Mouse (Mus musculus) adrenal gland (tissue): ENCODE results near the gene Ugt1a7c.
"Not testable (repeated sequence)": the region's sequence is repeated elsewhere in the genome, so short reads cannot be mapped to it uniquely, and the experiment has no call there.

Source experiments
- intact Hi-C: fragments of 180-260 bp; cut with DNase I; formaldehyde crosslinking; loops from one replicate; pipeline ENCODE4 v1.15.1; 2025

Ugt1a7c gene

DNA sequence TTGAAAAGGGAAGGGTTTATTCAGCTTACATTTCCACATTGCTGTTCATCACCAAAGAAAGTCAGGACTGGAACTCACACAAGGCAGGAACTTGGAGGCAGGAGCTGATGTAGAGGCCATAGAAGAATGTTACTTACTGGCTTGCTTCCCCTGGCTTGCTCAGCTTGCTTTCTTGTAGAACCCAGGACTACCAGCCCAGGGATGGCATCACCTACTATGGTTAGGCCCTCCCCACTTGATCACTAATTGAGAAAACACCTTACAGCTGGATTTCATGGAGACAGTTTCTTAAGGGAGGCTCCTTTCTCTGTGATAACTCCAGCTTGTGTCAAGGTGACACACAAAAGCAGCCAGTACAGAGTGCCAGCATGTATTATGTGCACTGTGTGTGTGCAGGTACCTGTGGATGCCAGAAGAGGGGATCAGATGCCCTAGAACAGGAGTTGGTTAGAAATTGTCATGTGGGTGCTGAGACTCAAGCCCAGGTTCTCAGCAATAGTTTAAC is 128.2 kb downstream of the Ugt1a7c start:
- intact Hi-C loops, result not testable (repeated sequence)

DNA sequence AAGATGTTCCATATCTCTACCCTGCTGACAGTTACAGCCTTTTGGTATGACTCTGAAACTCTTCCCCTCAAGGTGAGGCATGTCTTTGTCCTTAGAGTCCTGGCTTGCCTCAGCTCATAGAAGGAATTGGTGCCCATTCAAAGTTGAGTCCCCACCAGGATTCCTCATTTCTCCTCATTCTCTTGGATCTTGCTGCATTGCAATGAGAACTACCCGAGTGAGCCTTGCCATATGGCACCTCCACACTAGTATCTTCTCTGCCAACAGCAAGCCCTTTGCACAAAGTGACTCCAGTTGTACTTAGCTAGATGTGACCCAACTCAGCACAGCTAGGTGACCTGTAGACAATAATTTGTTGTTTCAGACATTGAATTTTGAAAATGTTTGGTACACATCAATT is 128.7 kb downstream of the Ugt1a7c start:
- intact Hi-C loops, result no loop called here

GRCm38 (mm10) chr1:88224029-88224776 is 129.3 kb downstream of the Ugt1a7c start:
- intact Hi-C loops, result no loop called here

DNA sequence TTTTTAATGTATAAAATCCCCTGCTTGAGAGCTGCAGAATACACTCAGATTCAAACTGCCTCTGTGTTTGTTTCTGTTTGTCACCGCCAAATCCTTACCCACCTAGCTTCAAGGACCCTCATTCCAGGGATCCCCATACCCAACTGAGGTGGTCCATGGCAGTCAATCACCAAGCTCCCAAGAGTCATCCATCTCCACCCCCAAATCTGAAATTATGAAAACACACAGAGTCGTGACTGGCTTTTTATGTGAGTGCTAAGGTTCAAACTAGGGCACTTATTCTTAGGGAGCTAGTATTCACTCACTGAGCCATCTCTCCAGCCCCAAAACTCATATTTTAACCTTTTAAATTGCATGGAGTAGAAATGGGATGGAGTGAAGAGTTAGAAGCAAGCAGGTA is 130.4 kb downstream of the Ugt1a7c start:
- intact Hi-C loops, result not testable (repeated sequence)

GRCm38 (mm10) chr1:88225741-88226140 is 130.9 kb downstream of the Ugt1a7c start:
- intact Hi-C loops, result no loop called here

DNA sequence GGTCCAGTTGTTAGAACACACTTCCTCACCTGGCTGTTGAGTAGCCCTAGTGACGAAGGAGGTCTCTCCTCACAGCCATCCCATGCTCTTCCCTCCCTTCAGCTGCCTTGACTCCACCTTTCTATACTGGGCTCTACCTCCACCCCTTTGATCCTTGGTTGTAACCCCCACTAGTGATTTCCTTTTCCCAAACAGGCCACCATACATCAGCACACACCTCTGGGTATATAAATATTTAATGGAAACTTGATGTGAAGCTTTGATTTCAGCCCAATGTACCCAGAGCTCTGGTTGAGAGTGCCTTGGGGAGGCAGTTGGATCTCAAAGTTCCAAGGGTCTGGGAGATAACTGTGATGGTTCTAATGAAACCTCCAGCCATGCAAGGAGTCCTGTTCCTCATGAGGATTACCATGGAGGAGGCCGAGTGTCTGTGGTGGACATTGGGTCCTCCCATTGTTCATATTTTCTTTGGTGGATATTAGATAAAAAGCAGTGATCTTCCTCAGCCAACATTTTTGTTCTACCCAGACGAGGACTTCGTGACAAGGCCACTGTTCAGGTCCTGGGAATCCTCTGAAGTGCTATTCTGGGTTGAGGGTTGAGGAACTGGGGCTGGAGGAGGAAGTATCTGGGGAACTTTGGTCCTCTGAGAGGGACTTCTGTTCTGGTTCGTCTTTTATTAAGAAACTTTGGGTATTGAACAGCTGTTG is 132.0 kb downstream of the Ugt1a7c start, which contains the start of gene Mroh2a:
Gene Mroh2a, plus strand, starts transcription at position 317 of the 710 bp plus-strand sequence.
- intact Hi-C loops, result no loop called here

GRCm38 (mm10) chr1:88227482-88227881 is 132.6 kb downstream of the Ugt1a7c start:
- intact Hi-C loops, result no loop called here

GRCm38 (mm10) chr1:88228121-88228520 is 133.3 kb downstream of the Ugt1a7c start:
- intact Hi-C loops, result no loop called here

DNA sequence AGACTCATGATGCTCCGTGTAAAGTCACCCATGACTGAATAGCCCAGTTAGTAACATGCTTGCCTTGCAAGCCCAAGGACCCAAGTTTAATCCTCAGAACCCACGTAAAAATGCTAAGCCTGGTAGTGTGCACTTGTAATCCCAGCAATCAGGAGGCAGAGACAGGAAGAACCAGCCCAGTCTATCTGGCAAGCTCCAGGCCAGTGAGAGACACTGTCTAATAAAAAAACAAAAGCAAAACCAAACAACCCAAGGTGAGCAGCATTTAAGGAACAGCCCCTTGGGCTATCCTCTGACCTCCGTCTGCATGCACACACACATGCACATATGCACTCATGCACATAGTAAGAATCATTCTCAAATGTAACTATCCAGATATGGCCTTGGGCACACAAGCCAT is 134.7 kb downstream of the Ugt1a7c start:
- intact Hi-C loops, result no loop called here

DNA sequence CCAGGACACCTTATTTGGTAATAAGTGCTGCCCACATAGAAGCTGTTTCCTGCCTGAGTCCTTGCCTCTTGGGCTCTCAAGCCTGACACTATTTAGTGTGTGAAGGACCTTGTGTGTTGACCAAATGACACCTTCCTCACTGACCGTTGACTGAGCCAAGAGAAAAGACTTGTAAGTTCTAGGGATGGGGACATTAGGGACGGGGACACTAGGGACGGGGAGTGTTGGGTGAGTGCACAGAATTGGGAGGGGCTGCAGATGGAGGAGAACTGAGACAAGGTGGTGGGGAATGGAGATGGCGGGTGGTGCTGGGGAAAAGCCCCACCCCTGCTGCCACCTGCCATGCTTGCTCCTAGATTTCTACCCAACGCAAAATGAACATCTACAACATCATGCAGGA is 135.1 kb downstream of the Ugt1a7c start:
- intact Hi-C loops, result no loop called here

DNA sequence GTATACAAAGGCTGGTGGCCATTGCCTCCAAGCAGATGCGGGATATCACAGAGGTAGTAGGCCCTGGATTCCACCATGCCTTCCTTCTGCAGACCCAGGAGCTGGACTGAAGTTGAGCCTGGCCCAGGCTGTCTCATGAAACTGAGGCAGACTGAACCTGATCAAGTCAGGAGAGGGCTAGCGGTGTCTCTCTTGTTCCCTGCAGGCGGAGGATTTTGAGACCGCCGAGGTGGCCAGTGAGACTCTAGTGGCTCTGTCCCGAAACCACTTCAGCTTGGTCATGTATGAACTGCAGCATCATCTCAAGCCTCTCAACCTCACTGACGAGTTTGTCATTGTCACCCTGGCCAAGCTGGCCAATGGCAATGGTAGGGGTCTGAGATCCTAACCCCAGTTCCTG is 135.6 kb downstream of the Ugt1a7c start:
- intact Hi-C loops, result no loop called here

DNA sequence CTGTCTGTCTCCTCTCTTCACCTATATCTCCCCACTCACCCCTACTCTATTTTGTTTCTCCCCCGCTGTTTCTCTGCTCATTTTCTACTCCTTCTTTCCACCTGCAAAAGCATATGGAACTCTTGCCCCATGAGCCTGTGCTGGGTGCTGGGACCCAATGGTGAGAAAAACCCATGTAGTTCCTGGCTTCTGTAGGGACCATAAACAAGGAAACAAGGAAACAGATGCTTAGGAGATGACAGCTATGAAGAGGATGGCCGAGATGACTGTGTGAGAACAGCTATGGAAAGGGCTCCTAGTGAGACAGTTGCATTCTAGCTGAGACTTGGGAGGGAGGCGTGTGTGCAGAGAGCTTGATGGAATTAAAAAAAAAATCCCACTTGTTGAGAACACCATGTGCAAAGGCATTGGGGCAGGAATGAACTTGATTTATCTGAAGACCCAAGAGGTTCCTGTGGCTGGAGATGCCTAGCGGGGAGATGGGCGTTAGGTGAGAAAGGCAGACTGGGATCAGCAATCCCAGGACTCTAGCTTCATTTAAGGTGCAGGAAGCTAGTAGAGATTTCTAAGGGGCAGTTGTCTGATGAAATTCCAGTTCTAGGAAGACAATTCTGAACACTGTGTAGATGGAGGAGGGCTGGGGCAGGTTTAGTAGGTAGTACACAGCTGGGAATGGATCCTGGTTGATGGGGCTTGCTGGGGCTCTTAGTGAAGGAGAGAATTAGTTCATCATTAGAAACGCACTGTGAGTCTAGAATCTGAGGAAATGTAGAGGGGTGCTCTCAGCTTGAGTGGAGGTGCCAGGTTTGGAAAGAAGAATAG is 136.3 kb downstream of the Ugt1a7c start:
- intact Hi-C loops, result no loop called here

- intact Hi-C loops, result no loop called here
Measured at GRCm38 (mm10) chr1:88231803-88232499, 137.1 kb downstream of the Ugt1a7c start.

- intact Hi-C loops, result no loop called here
Measured at GRCm38 (mm10) chr1:88232664-88233380, 138.0 kb downstream of the Ugt1a7c start.

GRCm38 (mm10) chr1:88233421-88234247 is 138.8 kb downstream of the Ugt1a7c start:
- intact Hi-C loops, result no loop called here

DNA sequence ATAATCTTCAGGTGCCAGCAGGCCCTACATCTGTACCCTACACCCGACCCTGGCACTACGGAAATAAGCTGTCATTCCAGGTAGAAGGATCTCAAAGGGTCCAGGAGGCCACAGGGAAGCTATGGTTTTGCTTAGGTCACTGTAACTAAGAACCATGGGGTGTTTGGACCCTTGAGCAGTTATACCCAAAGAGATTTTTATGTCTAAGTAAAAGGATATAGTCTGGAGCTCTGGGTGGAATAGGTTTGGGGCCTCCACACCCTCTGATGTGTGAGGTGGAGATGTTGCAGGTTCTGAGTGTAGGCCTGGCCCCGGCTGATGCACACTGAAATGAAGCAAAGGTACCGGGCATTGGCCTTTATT is 139.4 kb downstream of the Ugt1a7c start:
- intact Hi-C loops, result no loop called here

- intact Hi-C loops, result no loop called here
Measured at GRCm38 (mm10) chr1:88234646-88235045, 139.8 kb downstream of the Ugt1a7c start.

DNA sequence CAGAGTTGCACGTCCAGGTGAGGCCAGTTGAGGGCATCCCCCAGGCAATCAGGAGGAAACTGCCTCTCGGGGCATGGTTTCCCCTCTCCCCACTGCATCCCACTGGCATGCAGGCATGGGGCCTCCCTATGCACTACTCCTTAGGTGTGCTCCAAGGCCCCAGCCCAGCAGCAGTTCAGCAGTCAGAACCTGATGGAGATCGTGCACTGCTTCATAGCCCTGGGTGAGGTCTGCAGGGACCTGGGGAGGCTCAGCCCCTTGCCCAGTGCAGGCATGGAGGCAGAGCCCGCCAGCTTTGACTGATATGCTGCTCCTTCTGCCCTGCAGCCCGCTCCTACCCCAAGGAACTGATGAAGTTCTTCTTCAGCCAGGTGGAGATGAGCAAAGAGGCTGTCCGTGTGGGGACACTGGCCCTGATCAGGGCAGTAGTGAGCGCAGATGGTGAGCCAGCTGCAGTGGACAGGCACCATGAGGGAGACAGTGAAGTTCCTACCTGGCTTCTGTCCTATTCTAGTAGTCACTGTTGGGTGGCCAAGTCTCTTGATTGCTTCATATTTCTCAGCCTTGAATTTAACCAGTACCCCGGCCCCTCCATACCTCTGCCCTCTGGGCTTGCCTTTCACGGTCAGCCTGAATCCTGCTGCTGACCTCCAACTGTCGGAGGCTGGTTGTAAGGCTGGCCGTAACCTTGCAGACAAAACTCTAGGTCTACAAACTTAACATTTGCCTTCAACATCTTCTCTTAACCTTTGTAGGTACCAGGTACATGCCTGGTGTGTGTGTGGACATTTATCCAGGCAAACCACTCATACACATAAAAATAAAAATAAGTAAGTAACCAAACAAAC is 140.4 kb downstream of the Ugt1a7c start:
- intact Hi-C loops, result no loop called here
